Mouse (Mus musculus) myocyte (in vitro differentiated cells): ENCODE data around the gene Xrcc6.
"Not testable (repeated sequence)": the region's sequence is repeated elsewhere in the genome, so short reads cannot be mapped to it uniquely, and the experiment has no call there.

ENCODE experiments used
- CEBPB ChIP-seq: IDR thresholded peaks from 2 replicates; pipeline ENCODE4 v1.6.1; 2011; ENCODE audit warnings: mild to moderate bottlenecking, moderate library complexity; ENCODE audit not compliant: poor library complexity, insufficient read depth, severe bottlenecking
- E2F4 ChIP-seq: IDR thresholded peaks from one replicate; pipeline ENCODE4 v1.6.1; 2011; ENCODE audit warnings: mild to moderate bottlenecking, control low read depth, moderate library complexity; ENCODE audit not compliant: insufficient read depth
- POLR2A ChIP-seq: IDR thresholded peaks from one replicate; pipeline ENCODE4 v1.6.1; 2011; ENCODE audit warnings: low read depth, mild to moderate bottlenecking, control low read depth, moderate library complexity; ENCODE audit not compliant: insufficient read length
- USF1 ChIP-seq: IDR thresholded peaks from one replicate; pipeline ENCODE4 v1.6.1; 2011; ENCODE audit warnings: low read depth, mild to moderate bottlenecking, control low read depth, moderate library complexity

GRCm38 (mm10) chr15:81975156-81975555, 12.5 kb upstream of the Xrcc6 start:
- TF ChIP-seq POLR2A, USF1, CEBPB, E2F4: not testable (repeated sequence)
